Mouse (Mus musculus): ENCODE measurements at regions not wholly inside any gene's neighbourhood (a gene's known extent, or its start where the extent isn't known, plus 50 kb on each side); places are given as distances from the start of the nearest gene placed in this dataset.

GRCm38 (mm10) chr17:15152996-15153735 lies 111.8 kb upstream of the Gm3448 start:
- WGBS = 65% methylated on average over 7 of the region's 7 CpGs
- Histone ChIP-seq H3K9me3 (no peaks in the 10 kb centered on the region), H3K4me1 (replicated peaks) (peaks cover 6% of the 10 kb centered on the region), H3K9ac (replicated peaks) (no peak overlapping the region), H3K4me2 (no peak overlapping the region), H3K27ac (no peak overlapping the region), H3K27me3 (no peaks in the 10 kb centered on the region), H3K4me3 (replicated peaks) (no peak overlapping the region), H3K36me3 (no peaks in the 10 kb centered on the region)
- no peak for ATAC-seq (ENCODE audit: insufficient number of reproducible peaks, insufficient read depth, low FRiP score, low TSS enrichment, low read depth)

DNA sequence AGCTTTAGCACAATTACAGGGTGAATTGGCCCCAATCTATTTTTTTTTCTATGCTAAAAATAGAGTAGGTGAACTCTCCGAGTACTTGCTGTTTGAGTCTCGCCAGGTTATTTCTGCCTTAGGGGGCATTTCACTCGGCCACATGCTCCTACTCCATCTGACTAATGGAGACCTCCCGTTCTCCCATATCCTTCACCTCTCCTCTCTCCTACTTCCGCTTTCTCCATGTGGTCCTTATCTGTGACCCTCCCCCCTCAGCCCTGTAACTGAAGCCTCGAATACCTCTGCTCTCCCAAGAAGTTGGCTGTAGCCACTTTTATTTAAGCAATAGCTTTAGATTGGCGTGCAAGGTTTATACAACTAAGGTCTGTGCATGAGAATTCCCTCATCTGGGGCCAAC lies 111.1 kb upstream of the Gm3448 start:
- Histone ChIP-seq H3K36me3 (no peaks in the 10 kb centered on the region), H3K4me2 (no peak overlapping the region), H3K4me1 (replicated peaks) (no peaks in the 10 kb centered on the region), H3K9ac (replicated peaks) (no peak overlapping the region), H3K27me3 (no peaks in the 10 kb centered on the region), H3K27ac (no peak overlapping the region), H3K9me3 (no peaks in the 10 kb centered on the region), H3K4me3 (replicated peaks) (no peak overlapping the region)
- WGBS = 57% methylated on average over 7 of the region's 7 CpGs
- no peak for ATAC-seq (ENCODE audit: insufficient number of reproducible peaks, insufficient read depth, low FRiP score, low TSS enrichment, low read depth)

- Histone ChIP-seq H3K27ac (no peak overlapping the region), H3K4me2 (no peak overlapping the region), H3K27me3 (no peaks in the 10 kb centered on the region), H3K4me3 (replicated peaks) (no peak overlapping the region), H3K9ac (replicated peaks) (no peak overlapping the region), H3K4me1 (replicated peaks) (no peaks in the 10 kb centered on the region), H3K9me3 (no peaks in the 10 kb centered on the region), H3K36me3 (no peaks in the 10 kb centered on the region)
- no peak for ATAC-seq (ENCODE audit: insufficient number of reproducible peaks, insufficient read depth, low FRiP score, low TSS enrichment, low read depth)
- 71% methylated on average over 3 of the region's 3 CpGs for WGBS
Measured at GRCm38 (mm10) chr17:15151695-15152094, 110.4 kb upstream of the Gm3448 start.

- H3K36me3 ChIP-seq = no peaks in the 10 kb centered on the region
- no peaks in the 10 kb centered on the region for H3K27me3 ChIP-seq
- H3K4me3 ChIP-seq (replicated peaks) = no peak overlapping the region
- H3K27ac ChIP-seq = no peak overlapping the region
- 56% methylated on average over 7 of the region's 7 CpGs for WGBS
- H3K9ac ChIP-seq (replicated peaks) = no peak overlapping the region
- no peaks in the 10 kb centered on the region for H3K4me1 ChIP-seq (replicated peaks)
- no peaks in the 10 kb centered on the region for H3K9me3 ChIP-seq
- H3K4me2 ChIP-seq = no peak overlapping the region
- no peak for ATAC-seq (ENCODE audit: insufficient number of reproducible peaks, insufficient read depth, low FRiP score, low TSS enrichment, low read depth)
Measured at GRCm38 (mm10) chr17:15146607-15147006, 105.3 kb upstream of the Gm3448 start.

DNA sequence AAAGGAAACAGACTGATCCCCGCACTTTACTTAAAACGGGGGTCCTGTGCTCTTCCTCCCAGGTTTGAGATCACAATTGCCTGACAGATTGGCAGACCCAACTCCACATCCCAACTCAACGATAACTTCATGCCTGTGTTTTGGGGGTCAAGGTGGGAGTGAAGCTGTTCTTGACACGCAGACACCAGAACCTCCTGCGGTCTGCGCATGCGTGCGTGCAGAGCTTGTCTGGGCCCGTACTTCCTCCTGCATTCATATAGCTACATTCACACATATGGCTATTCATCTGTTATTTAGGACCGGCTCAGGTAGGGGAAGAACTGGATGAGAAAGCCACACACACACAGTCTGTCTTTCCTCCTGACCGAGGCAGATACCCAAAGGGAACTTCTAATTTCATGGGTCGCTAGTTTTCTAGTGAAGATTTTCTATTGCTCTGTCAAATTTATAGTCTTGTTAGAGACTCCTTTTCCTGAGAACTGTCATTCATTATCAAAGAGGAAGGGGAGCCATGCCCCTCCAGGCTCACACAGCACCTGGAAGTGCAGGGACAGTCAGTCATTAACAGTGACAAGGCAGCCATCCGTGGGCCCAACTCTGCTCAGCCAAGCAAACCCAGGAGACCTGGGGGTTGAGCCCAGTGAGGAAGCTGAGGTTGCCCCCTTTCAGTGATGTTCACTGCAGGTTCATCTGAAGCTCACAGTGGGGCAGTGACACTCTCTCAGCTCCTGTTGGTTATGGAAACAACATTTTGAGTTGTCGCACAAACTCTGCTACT lies 104.0 kb upstream of the Gm3448 start:
- Histone ChIP-seq H3K4me2 (no peak overlapping the region), H3K27me3 (no peaks in the 10 kb centered on the region), H3K36me3 (no peaks in the 10 kb centered on the region), H3K27ac (no peak overlapping the region), H3K4me3 (replicated peaks) (no peak overlapping the region), H3K9ac (replicated peaks) (no peak overlapping the region), H3K4me1 (replicated peaks) (no peaks in the 10 kb centered on the region), H3K9me3 (no peaks in the 10 kb centered on the region)
- ATAC-seq (ENCODE audit: insufficient number of reproducible peaks, insufficient read depth, low FRiP score, low TSS enrichment, low read depth) = no peak
- WGBS = 76% methylated on average over 14 of the region's 14 CpGs

DNA sequence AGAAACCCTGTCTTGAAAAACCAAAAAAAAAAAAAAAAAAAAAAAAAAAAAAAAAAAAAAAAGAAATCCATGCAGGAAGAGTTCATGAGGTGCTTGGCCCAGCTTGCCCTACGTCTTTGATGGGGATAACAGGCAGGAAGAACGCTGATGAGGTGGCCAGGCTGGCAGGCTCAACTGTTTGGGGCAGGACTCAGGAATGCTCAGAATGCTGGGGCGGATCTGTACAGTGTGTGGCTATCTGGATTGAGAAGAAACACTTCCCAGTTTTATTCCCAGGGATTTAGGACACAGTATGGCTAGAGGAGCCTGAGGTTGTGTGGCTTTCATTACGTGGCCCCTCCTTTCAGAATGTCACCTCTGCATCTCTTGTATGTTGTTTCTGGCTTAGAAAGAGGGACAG lies 99.1 kb upstream of the Gm3448 start:
- Histone ChIP-seq H3K36me3 (no peaks in the 10 kb centered on the region), H3K27me3 (0 out of 2 replicates have a peak, but pooled peaks cover 4% of the 10 kb centered on the region), H3K4me3 (replicated peaks) (no peak overlapping the region), H3K9ac (replicated peaks) (no peak overlapping the region), H3K4me2 (no peak overlapping the region), H3K9me3 (no peaks in the 10 kb centered on the region), H3K4me1 (replicated peaks) (no peaks in the 10 kb centered on the region), H3K27ac (no peak overlapping the region)
- 60% methylated on average over 4 of the region's 4 CpGs for WGBS
- no peak for ATAC-seq (ENCODE audit: insufficient number of reproducible peaks, insufficient read depth, low FRiP score, low TSS enrichment, low read depth)

Data from limb, embryonic 12.5 days (tissue).